Mouse (Mus musculus) megakaryocyte, embryonic 14.5 days (primary cell): ENCODE data around the gene Cdc42ep4. TPM values are rescaled to one million over a fixed set of nuclear protein-coding genes. Genes with fewer than 3 reads are reported as not detected.
A peak's percentile ranks its signal among the peaks of the same experiment; 100 is the strongest.

ENCODE experiments used
- H3K27me3 ChIP-seq: replicated peaks from 2 replicates; pipeline ENCODE3; 2012; ENCODE audit warnings: inconsistent platforms
- H3K36me3 ChIP-seq: replicated peaks from 2 replicates; pipeline ENCODE3; 2012; ENCODE audit warnings: low read length, inconsistent platforms, mixed read lengths
- H3K4me1 ChIP-seq: 2 replicates; pipeline ENCODE4 v1.6.1; 2012; ENCODE audit warnings: inconsistent platforms
- H3K4me3 ChIP-seq: replicated peaks from 2 replicates; pipeline ENCODE3; 2012; ENCODE audit warnings: moderate library complexity, mild to moderate bottlenecking, inconsistent platforms
- H3K9me3 ChIP-seq: 2 replicates; pipeline ENCODE4 v1.6.1; 2012; ENCODE audit warnings: inconsistent platforms
- FLI1 ChIP-seq: IDR thresholded peaks from 2 replicates; pipeline ENCODE4 v1.6.1; 2012; ENCODE audit warnings: low read length, inconsistent platforms, mixed read lengths
- GATA1 ChIP-seq: IDR thresholded peaks from 3 replicates; pipeline ENCODE4 v1.6.1; 2012; ENCODE audit warnings: mixed read lengths, low read length, inconsistent platforms, borderline replicate concordance
- polyA plus RNA-seq: library from polyadenylated mRNA; stranded (reverse); fragments of >175 nt; gene quantifications from 2 replicates; pipeline ENCODE4 v1.2.3, GENCODE M21; 2012; ENCODE audit warnings: low replicate concordance; ENCODE audit not compliant: insufficient read depth

The Cdc42ep4 gene
- polyA plus RNA-seq, 1 experiment: 9.4 TPM

DNA sequence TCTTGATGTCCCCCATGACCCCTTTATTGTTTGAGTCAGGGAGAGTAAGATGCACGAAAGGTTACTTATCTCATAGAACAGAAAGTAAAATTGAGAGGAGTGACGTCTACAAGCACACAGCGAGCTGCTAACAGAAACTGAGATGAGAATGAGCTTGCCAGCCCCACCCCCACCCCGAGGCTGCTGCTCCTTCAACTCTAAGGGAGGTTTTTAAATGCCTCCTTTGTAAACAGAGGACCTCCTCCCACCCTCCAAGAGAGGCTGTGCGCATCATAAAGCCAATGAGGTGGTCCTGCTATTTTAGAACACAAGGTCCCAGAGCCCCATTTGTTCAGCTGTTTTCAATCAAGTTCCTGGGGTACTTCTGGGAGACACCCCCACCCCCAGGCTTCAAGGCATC lies 11.8 kb upstream of the Cdc42ep4 start:
- no peak for TF ChIP-seq FLI1
- peaks cover 17% of the 10 kb centered on the region for H3K4me1 ChIP-seq

DNA sequence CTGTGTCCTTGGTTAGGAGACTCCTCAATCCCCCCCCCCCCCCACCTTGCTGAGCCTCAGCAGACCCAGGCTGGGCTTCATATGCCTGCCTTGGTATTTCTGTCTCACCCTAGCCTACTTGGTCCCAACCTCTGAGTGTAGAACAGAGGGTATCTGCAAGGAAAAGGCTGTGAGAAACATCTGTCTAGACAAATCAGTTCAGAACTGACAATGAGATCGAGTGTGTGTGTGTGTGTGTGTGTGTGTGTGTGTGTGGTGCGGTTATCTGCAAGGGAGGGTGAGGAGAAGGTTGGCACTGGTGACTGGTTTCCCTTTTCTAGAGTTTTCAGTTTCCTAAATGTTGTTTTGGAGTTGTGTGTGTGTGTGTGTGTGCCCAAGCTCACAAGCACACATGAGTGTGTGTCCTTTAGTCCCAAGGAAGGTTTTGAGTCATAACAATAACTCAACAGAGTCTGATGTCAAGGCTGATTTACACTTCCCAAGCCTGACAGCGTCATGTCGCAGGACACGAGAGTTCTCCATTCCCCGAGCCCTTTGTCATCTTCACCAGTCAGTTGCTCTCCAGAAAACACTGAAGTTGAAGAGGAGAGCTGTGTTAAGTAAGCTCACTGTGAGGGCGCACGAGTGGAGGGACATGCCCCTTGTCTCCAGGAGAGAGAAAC lies 10.6 kb upstream of the Cdc42ep4 start:
- peaks cover 15% of the 10 kb centered on the region for H3K4me1 ChIP-seq
- no peaks in the 10 kb centered on the region for H3K36me3 ChIP-seq
- H3K27me3 ChIP-seq: peaks cover 37% of the 10 kb centered on the region
- TF ChIP-seq GATA1: no peak
- no peak for TF ChIP-seq FLI1
- no peak overlapping the region for H3K4me3 ChIP-seq
- no peaks in the 10 kb centered on the region for H3K9me3 ChIP-seq

More for the DNA sequence above, 11.8 kb upstream of the Cdc42ep4 start:
- H3K4me3 ChIP-seq: no peak overlapping the region
- H3K9me3 ChIP-seq: no peaks in the 10 kb centered on the region
- peaks cover 49% of the 10 kb centered on the region for H3K27me3 ChIP-seq
- no peaks in the 10 kb centered on the region for H3K36me3 ChIP-seq

DNA sequence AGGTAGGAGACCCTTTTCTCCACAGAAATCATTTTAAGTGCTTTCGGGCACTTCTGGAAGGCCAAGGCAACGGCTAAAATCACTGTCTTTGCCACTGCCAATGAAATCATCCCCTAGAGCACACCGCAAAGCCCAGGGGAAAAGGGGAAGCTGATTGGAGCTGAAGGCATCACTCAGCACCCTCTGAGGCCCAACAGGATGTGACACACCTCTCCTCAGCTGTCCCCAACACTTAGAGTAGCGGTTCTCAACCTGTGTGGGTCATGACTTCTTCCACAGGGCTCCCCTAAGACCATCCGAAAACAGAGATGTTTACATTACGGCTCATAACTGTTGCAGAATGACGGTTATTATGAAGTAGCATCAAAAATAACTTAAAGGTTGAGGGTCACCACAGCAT lies 10.0 kb upstream of the Cdc42ep4 start:
- H3K4me3 ChIP-seq: no peak overlapping the region
- no peaks in the 10 kb centered on the region for H3K9me3 ChIP-seq
- H3K4me1 ChIP-seq: peaks cover 10% of the 10 kb centered on the region; the same call in 1 of the 2 replicates
- peaks cover 36% of the 10 kb centered on the region for H3K27me3 ChIP-seq
- TF ChIP-seq FLI1 (no peak), GATA1 (no peak)
- H3K36me3 ChIP-seq: no peaks in the 10 kb centered on the region

DNA sequence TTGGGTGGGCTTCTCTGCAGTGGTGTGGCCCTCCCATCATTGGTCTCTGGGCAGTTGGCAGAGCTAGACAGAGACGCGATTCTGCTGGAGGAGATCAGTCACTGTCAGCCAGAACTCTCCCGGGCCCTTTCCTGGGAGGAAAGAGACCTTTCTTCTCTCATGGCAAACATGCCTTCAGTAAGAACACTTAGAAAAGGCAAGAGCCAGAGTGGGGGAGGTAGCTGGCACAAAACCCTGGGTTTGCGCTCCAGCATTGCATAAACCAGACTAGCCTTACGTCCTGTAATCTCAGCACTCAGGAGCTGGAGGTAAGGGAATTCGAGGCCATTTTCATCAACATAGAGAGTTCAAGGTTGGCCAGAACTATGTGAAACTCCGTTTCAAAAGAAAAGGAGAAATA lies 8.8 kb upstream of the Cdc42ep4 start:
- peaks cover 38% of the 10 kb centered on the region for H3K27me3 ChIP-seq
- no peaks in the 10 kb centered on the region for H3K9me3 ChIP-seq
- no peaks in the 10 kb centered on the region for H3K36me3 ChIP-seq
- H3K4me1 ChIP-seq: peaks cover 7% of the 10 kb centered on the region; the same call in 1 of the 2 replicates
- TF ChIP-seq GATA1 (no peak), FLI1 (no peak)
- H3K4me3 ChIP-seq: no peak overlapping the region

DNA sequence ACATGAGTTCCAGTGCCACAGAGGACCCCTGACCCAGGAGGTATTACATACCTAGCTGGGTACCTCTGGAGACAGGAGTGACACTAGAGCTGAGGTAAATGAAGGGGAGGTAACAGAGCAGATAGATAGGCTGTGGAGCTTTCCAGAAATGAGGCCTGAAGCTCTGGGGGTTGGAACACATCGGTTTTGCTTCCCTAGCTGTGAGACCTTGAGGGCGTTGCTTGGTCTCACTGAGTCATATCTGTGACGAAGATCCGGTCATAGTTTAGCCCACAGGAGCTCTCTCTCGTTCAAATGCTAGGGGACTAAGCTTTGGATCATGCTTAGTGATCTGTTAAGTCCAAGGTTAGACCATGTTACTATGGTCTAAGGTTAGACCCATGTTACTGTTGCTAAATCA lies 7.2 kb upstream of the Cdc42ep4 start:
- H3K9me3 ChIP-seq: no peaks in the 10 kb centered on the region
- TF ChIP-seq FLI1 (no peak), GATA1 (no peak)
- no peaks in the 10 kb centered on the region for H3K36me3 ChIP-seq
- no peak overlapping the region for H3K4me3 ChIP-seq
- peaks cover 3% of the 10 kb centered on the region; the same call in 1 of the 2 replicates for H3K4me1 ChIP-seq
- H3K27me3 ChIP-seq: peaks cover 44% of the 10 kb centered on the region

DNA sequence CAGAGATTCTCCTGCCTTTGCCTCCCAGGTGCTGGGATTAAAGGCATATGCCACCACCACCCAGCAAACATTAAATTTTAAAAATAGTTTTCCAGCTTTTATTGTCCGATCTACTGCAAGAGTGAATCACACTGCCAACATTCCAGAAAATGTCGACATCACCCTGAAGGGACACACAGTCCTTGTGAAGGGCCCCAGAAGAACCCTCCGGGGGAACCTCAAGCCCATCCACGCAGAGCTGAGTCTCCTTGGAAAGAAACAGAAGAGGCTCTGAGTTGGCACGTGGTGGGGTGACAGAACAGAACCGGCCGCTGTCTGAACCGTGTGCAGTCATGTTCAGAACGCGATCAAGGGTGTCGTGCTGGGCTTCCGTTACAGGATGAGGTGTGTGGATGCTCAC lies 4.9 kb upstream of the Cdc42ep4 start:
- no peak overlapping the region for H3K4me3 ChIP-seq
- no peaks in the 10 kb centered on the region for H3K36me3 ChIP-seq
- TF ChIP-seq GATA1 (no peak), FLI1 (no peak)
- H3K9me3 ChIP-seq: no peaks in the 10 kb centered on the region
- peaks cover 33% of the 10 kb centered on the region for H3K27me3 ChIP-seq
- peaks cover 10% of the 10 kb centered on the region for H3K4me1 ChIP-seq

DNA sequence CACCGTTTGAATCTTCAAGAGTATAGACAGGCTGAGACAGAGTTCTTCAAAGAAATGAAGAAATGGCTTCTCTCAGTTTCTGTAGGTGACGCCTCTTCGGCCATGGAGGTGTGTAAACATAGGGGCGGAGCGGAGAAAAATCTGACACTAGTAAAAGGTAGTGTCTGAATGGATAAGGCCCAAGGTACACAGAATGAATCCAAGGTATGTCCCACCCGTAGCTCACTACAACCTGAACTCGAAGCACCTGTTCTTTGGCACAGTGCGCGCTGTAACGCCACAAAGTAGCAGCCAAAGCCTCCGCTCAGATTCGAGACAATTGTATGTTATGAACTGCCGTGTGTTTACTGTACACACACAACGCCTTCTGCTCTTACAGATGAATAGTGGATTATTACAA lies 4.2 kb upstream of the Cdc42ep4 start:
- Histone ChIP-seq H3K4me3 (no peak overlapping the region), H3K9me3 (no peaks in the 10 kb centered on the region), H3K36me3 (no peaks in the 10 kb centered on the region), H3K27me3 (peaks cover 36% of the 10 kb centered on the region), H3K4me1 (peaks cover 15% of the 10 kb centered on the region)
- TF ChIP-seq GATA1: no peak
- TF ChIP-seq FLI1: no peak

DNA sequence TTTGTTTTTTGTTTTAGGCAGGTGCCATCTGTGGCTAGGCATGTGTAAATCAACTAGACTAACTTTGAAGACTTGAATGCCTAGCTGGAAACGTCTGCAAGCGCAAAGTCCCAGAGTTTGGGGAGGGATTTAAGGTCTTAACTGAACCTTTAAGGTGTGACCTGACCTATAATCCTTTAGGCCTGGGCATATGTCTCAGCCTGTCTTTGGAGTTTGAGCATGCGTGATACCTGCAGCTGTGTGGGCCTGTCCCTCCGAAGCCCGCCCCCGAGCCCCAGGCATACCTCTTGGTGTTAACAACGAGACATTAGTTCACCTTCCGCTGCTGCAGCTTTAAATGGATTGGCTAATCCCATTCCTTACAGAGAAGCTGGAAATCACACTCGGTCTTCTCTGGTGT lies 3.2 kb upstream of the Cdc42ep4 start:
- H3K27me3 ChIP-seq: peaks cover 33% of the 10 kb centered on the region
- no peaks in the 10 kb centered on the region for H3K36me3 ChIP-seq
- peaks cover 25% of the 10 kb centered on the region for H3K4me1 ChIP-seq
- no peak overlapping the region for H3K4me3 ChIP-seq
- H3K9me3 ChIP-seq: no peaks in the 10 kb centered on the region
- TF ChIP-seq GATA1 (no peak), FLI1 (no peak)

DNA sequence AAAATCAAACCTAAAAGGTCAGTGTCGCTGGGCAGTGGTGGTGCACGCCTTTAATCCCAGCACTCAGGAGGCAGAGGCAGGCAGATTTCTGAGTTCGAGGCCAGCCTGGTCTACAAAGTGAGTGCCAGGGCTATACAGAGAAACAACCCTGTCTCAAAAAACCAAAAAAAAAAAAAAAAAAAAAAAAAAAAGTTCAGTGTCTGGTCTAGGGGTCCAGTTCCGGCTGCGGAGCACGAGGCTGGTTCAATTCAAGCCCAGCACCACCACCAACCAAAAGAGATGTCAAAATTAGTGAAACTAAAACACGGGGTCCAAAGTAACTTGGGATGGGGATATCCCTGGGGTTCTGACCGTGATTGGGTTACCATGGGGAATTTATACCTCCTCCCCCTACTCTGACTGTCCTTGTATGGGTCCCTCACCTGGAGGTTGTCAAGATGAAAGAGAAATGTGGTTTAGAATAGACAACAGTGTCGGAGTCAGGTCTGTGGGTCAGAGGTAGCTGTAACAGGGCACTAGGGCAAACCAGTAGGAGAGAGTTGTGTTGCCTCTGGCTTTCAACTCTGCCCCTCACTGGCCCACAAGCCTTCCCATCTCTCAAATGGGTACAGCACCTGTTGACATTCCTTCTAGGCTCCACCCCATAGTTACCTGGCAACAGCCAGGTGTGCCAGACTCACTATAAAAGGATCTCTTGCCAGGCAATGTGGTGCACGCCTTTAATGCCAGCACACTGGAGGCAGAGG lies 1.2 kb upstream of the Cdc42ep4 start:
- Histone ChIP-seq H3K9me3 (no peaks in the 10 kb centered on the region), H3K4me1 (peaks cover 45% of the 10 kb centered on the region), H3K36me3 (no peaks in the 10 kb centered on the region), H3K27me3 (peaks cover 26% of the 10 kb centered on the region), H3K4me3 (peak overlapping the region; percentile 97)
- TF ChIP-seq FLI1: no peak
- no peak for TF ChIP-seq GATA1

DNA sequence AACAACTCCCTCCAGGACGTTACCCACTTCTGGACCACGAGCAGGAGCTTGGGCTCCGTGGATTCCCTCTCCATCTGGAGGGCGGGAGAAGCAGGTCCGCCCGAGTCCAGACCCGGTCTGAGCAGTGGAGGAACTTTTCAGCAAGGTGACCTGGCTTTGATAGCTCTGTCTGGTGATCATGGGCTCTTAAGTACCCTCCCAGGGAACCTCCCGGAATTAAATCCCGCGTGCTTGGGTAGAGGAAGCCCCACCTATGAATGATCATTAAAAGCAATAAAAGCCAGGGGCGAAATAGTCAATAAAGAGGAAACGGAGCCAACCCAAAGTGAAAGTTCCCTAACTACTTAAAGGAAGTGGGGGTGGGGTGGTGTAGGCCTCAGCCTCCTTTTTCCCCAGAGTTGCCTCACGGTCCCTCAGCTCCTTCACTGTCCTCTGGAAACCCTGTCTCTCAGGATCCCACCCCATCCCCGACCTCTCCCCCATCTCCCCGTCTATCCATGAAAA lies 529 bp upstream of the Cdc42ep4 start:
- H3K9me3 ChIP-seq: no peaks in the 10 kb centered on the region
- peaks cover 26% of the 10 kb centered on the region for H3K27me3 ChIP-seq
- no peaks in the 10 kb centered on the region for H3K36me3 ChIP-seq
- H3K4me1 ChIP-seq: peaks cover 52% of the 10 kb centered on the region
- H3K4me3 ChIP-seq: peak overlapping the region; percentile 97
- TF ChIP-seq GATA1 (no peak), FLI1 (no peak)
